Mouse (Mus musculus) kidney, adult 18-20 months (tissue): ENCODE measurements around the gene Egln1.

Experiments
- DNase-seq: peaks from one replicate; pipeline ENCODE4 v3.0.0; 2021

The Egln1 gene

GRCm38 (mm10) chr8:124949209-124950068 lies at the start of gene Egln1:
Gene Egln1, minus strand, starts transcription at chr8:124949324.
- DNase-seq = peak; percentile 82

- no peak for DNase-seq
Measured at GRCm38 (mm10) chr8:124995776-124996175, 46.7 kb upstream of the Egln1 start.

- no peak for DNase-seq
Measured at GRCm38 (mm10) chr8:124991668-124991926, 42.5 kb upstream of the Egln1 start.

GRCm38 (mm10) chr8:124990923-124991667 lies 42.0 kb upstream of the Egln1 start:
- DNase-seq = no peak

GRCm38 (mm10) chr8:124980828-124981227 lies 31.7 kb upstream of the Egln1 start:
- DNase-seq = no peak

- DNase-seq = no peak
Measured at GRCm38 (mm10) chr8:124980036-124980435, 30.9 kb upstream of the Egln1 start.

- no peak for DNase-seq
Measured at GRCm38 (mm10) chr8:124978026-124978425, 28.9 kb upstream of the Egln1 start.

- DNase-seq = no peak
Measured at GRCm38 (mm10) chr8:124976211-124976610, 27.1 kb upstream of the Egln1 start.

GRCm38 (mm10) chr8:124974254-124974653 lies 25.1 kb upstream of the Egln1 start:
- DNase-seq = no peak

- DNase-seq = peak; percentile 25
Measured at GRCm38 (mm10) chr8:124973221-124973620, 24.1 kb upstream of the Egln1 start.

- no peak for DNase-seq
Measured at GRCm38 (mm10) chr8:124970312-124970933, 21.3 kb upstream of the Egln1 start.

GRCm38 (mm10) chr8:124964966-124965365 lies 15.8 kb upstream of the Egln1 start:
- peak; percentile 48 for DNase-seq

- no peak for DNase-seq
Measured at GRCm38 (mm10) chr8:124963246-124963645, 14.1 kb upstream of the Egln1 start.

GRCm38 (mm10) chr8:124960226-124960880 lies 11.2 kb upstream of the Egln1 start:
- no peak for DNase-seq

- DNase-seq = no peak
Measured at GRCm38 (mm10) chr8:124959462-124960225, 10.5 kb upstream of the Egln1 start.

- no peak for DNase-seq
Measured at GRCm38 (mm10) chr8:124954572-124955082, 5.5 kb upstream of the Egln1 start.

- no peak for DNase-seq
Measured at GRCm38 (mm10) chr8:124953188-124953587, 4.1 kb upstream of the Egln1 start.

GRCm38 (mm10) chr8:124950865-124951264 lies 1.7 kb upstream of the Egln1 start:
- DNase-seq = no peak

- DNase-seq = peak; percentile 18
Measured at GRCm38 (mm10) chr8:124950069-124950456, 939 bp upstream of the Egln1 start.

- peak; percentile 34 for DNase-seq
Measured at GRCm38 (mm10) chr8:124948733-124949111, 402 bp downstream of the Egln1 start.

- peak; percentile 68 for DNase-seq
Measured at GRCm38 (mm10) chr8:124947865-124948732, 1.0 kb downstream of the Egln1 start.
